Mouse (Mus musculus) G1E (cell line): ENCODE measurements around the gene Fmnl2.

ENCODE experiments used
- CTCF ChIP-seq: IDR thresholded peaks from 2 replicates; pipeline ENCODE4 v1.5.1; 2012; ENCODE audit warnings: low read depth, low read length, inconsistent platforms, mixed read lengths
- GATA1 ChIP-seq: IDR thresholded peaks from 2 replicates; pipeline ENCODE4 v1.6.1; 2012; ENCODE audit warnings: borderline replicate concordance, low read length, inconsistent platforms, mixed read lengths
- TAL1 ChIP-seq: conservative IDR thresholded peaks from 2 replicates; pipeline ENCODE4 v1.6.1; 2012; ENCODE audit warnings: low read depth, low read length, inconsistent platforms, mixed read lengths

DNA sequence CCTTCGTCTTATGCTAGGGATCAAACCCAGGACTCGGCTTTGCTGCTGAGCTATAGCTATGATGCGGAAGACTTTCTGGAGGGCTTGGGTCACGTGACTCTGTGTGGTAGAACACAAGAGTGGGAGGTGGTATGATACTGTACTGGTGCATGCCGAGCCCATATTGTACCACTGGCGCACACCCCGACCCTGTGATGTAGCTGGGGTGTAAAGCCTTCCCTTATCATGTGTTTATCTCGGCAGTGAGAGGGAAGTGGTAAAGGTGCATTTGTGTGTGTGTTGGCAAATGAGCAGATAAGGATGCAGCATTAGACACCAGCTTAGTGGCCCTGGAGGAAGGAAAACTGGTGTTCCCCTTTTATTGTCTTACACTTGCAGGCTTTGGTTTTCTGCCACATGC is 193.8 kb downstream of the Fmnl2 start:
- TF ChIP-seq CTCF (no peak), GATA1 (no peak), TAL1 (no peak)
